Mouse (Mus musculus) liver, embryonic 14 days (tissue): Measurements from ENCODE around the gene Itga9. TPM values are rescaled to one million over a fixed set of nuclear protein-coding genes. Genes with fewer than 3 reads are reported as not detected.

ENCODE experiments used
- polyA plus RNA-seq: library from polyadenylated mRNA; depleted of rRNA; stranded (reverse); fragments of >200 nt; gene quantifications from 2 replicates; pipeline ENCODE4 v1.2.3, GENCODE M21; 2012; rRNA removed

Itga9 gene
- 1.9 and 2.3 TPM in 2 replicates for polyA plus RNA-seq

GRCm38 (mm10) chr9:118606148-118606816 is at the start of gene Itga9:
Itga9 (plus strand) TSS chr9:118606690.

DNA sequence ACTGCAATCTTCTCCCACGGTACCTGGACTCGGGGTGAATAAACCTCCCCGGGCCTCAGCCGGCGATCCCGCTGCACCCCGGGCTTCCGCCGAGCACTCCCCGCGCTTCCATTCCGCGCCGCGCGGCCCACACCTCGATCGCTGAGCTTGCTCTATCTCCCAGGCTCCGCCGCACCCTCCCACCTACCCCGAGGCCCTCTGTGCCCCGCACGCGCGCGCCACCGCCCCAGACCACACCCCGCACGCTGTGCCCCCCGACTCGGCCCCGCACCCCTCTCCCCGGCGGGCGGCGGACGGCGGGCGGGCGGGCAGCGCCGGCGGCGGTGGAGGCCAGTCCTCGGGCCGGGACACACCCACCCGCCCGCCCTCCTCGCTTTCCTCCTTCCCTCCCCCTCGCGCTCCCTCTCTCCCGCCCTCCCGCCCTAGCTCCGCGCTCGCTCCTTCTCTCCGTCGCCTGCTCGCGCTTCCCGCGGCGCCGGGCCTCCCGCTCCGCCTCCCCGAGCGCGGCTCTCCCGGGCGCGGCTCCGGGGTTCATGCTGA is 319.7 kb downstream of the Itga9 start, which contains the start of gene Ctdspl:
Ctdspl (plus strand) TSS at position 343 of the 540 bp plus-strand sequence.

Other genes starting within 250 kb of the Itga9 start
- under 0.01 and 0.01 TPM in 2 replicates for gene Eomes, start 128.5 kb upstream of the Itga9 start, polyA plus RNA-seq
- gene Golga4, start 100.4 kb upstream of the Itga9 start, polyA plus RNA-seq: 13.2 and 14.6 TPM in 2 replicates